In genomic region chr17:88141538-88141937, GRCm38 (mm10) we compare ENCODE assay signal across 11 mouse cellular contexts.
DNase-seq lines count a peak whose midpoint lies in the region; ATAC-seq and TF ChIP-seq lines count a peak whose summit lies in the region.
"Had no signal": no experiment of that assay in that cellular context is flagged by ENCODE, and none has a peak within 500 bp of the region (broad histone marks: within the 10 kb centered on the region; RNA-seq: fewer than 3 reads in every experiment).

No protein-coding gene starts in this region.

- no peak for ATAC-seq in heart, embryonic 15.5 days (replicated peaks; ENCODE audit: insufficient number of reproducible peaks, insufficient read depth, low FRiP score, low read depth)
- peak; percentile 71; the same call in 1 of the 2 replicates for ATAC-seq in intestine, embryonic 15.5 days

- no peak overlapping the region for H3K27ac ChIP-seq in heart, embryonic 15.5 days
- no peak overlapping the region for H3K27ac ChIP-seq in ES-E14 (ENCODE audit: insufficient read depth, low read depth, low read length, poor library complexity, severe bottlenecking)
- H3K27ac ChIP-seq in intestine, embryonic 15.5 days, result no peak overlapping the region

- WGBS in heart, embryonic 15.5 days, result 42% methylated on average over 12 of the region's 12 CpGs
- WGBS in intestine, embryonic 15.5 days, result 40% methylated on average over 12 of the region's 12 CpGs

- H3K9me3 ChIP-seq in heart, embryonic 15.5 days (replicated peaks), result no peaks in the 10 kb centered on the region
- no peaks in the 10 kb centered on the region for H3K9me3 ChIP-seq in ES-E14 (ENCODE audit: control insufficient read depth, insufficient read depth, low read depth, low read length)
- H3K9me3 ChIP-seq in intestine, embryonic 15.5 days, result no peaks in the 10 kb centered on the region

- no peaks in the 10 kb centered on the region for H3K36me3 ChIP-seq in heart, embryonic 15.5 days
- H3K36me3 ChIP-seq in ES-E14 (ENCODE audit: control insufficient read depth, insufficient read depth, low read length, poor library complexity, severe bottlenecking), result no peaks in the 10 kb centered on the region
- no peaks in the 10 kb centered on the region for H3K36me3 ChIP-seq in intestine, embryonic 15.5 days

- DNase-seq in heart, postnatal 36 days, result no peak
- DNase-seq in ES-E14 (ENCODE audit: low read depth, low spot score), result peak; percentile 55
- peak; percentile 24 for DNase-seq in lung, postnatal 25 days (ENCODE audit: low spot score)
- DNase-seq in right cerebral cortex, adult 18-20 months, result no peak
- DNase-seq in testis, postnatal 14 days (ENCODE audit: low spot score), result no peak
- DNase-seq in urinary bladder, postnatal 25 days (ENCODE audit: low spot score), result no peak
- DNase-seq: cerebellum, postnatal 36 days; kidney, adult 9 months; layer of hippocampus, postnatal 36 days had no signal

- intact Hi-C loops in heart, postnatal 36 days (cut with DNase I), result no loop called here

- 0 out of 2 replicates have a peak, but pooled peaks cover 4% of the 10 kb centered on the region for H3K4me1 ChIP-seq in heart, embryonic 15.5 days (replicated peaks)
- H3K4me1 ChIP-seq in ES-E14 (ENCODE audit: control insufficient read depth in 2 of 2, insufficient read depth in 2 of 2, low read length in 2 of 2, poor library complexity in 1 of 2), result peaks cover 2 to 4% of the 10 kb centered on the region in 2 experiments; a peak in 1 of 4 replicates
- H3K4me1 ChIP-seq in intestine, embryonic 15.5 days (replicated peaks), result no peaks in the 10 kb centered on the region

- H3K27me3 ChIP-seq in heart, embryonic 15.5 days, result no peaks in the 10 kb centered on the region
- H3K27me3 ChIP-seq in intestine, embryonic 15.5 days (replicated peaks), result no peaks in the 10 kb centered on the region

- in situ Hi-C loops in ES-E14 (cut with MboI; ENCODE audit: low sequenced_read_pairs in 2 of 2, unreplicated experiment in 2 of 2), result no loop called here

- H3K4me3 ChIP-seq in heart, embryonic 15.5 days, result no peak overlapping the region
- peak overlapping the region in 1 of 2 experiments; percentile 43; a peak in 1 of 4 replicates for H3K4me3 ChIP-seq in ES-E14 (ENCODE audit: insufficient read depth in 1 of 2, low read depth in 1 of 2, low read length in 2 of 2, poor library complexity in 1 of 2, severe bottlenecking in 1 of 2)
- H3K4me3 ChIP-seq in intestine, embryonic 15.5 days (replicated peaks), result no peak overlapping the region; the same call in 1 of the 2 replicates

- H3K9ac ChIP-seq in heart, embryonic 15.5 days, result no peak overlapping the region
- H3K9ac ChIP-seq in ES-E14 (ENCODE audit: insufficient read depth, low read depth, low read length, poor library complexity, severe bottlenecking), result no peak overlapping the region
- no peak overlapping the region for H3K9ac ChIP-seq in intestine, embryonic 15.5 days

- H3K4me2 ChIP-seq in heart, embryonic 15.5 days, result peak overlapping the region; percentile 36
- H3K4me2 ChIP-seq in intestine, embryonic 15.5 days (replicated peaks), result peak overlapping the region; percentile 31

TF ChIP-seq in ES-E14, 5 proteins besides CTCF, POLR2A, EP300 and RAD21:
- TF ChIP-seq HCFC1 (IDR thresholded peaks at IDR 0.05; ENCODE audit: borderline replicate concordance, insufficient read depth, low read length) (no peak), MAFK (IDR thresholded peaks at IDR 0.05; ENCODE audit: insufficient read depth, low read depth, low read length) (no peak), ZNF384 (IDR thresholded peaks at IDR 0.05; ENCODE audit: low read depth, low read length) (no peak), CHD2 (IDR thresholded peaks at IDR 0.05; ENCODE audit: low read depth, low read length) (no peak), ZC3H11A (IDR thresholded peaks at IDR 0.05; ENCODE audit: borderline replicate concordance, low read depth, low read length) (no peak)

Comparison
In these comparisons a context has a peak if more than half of its experiments do, and no peak if none do; other contexts are left out.
1. DNase-seq: peak in ES-E14 (single experiment) and lung, postnatal 25 days (single experiment); none in heart, postnatal 36 days (0 of 2), right cerebral cortex, adult 18-20 months (single experiment), testis, postnatal 14 days (single experiment) and urinary bladder, postnatal 25 days (single experiment).